Mouse (Mus musculus) intestine, postnatal 0 days (tissue): Measurements from ENCODE around the gene Hipk3. TPM values are rescaled to one million over a fixed set of nuclear protein-coding genes. Genes with fewer than 3 reads are reported as not detected.
A peak's percentile ranks its signal among the peaks of the same experiment; 100 is the strongest.

Source experiments
- ATAC-seq: fragments of 200-750 bp; cut with Nextera tagmentation; 2 replicates; pipeline ENCODE4 v1.8.0; 2017; ENCODE audit warnings: mild to moderate bottlenecking, moderate TSS enrichment, moderate library complexity
- H3K27ac ChIP-seq: fragments of 300-500 bp; sonication (generic); 2 replicates; pipeline ENCODE4 v1.5.1; 2014; ENCODE audit warnings: mild to moderate bottlenecking, low read depth, low read length, moderate library complexity
- H3K27me3 ChIP-seq: fragments of 300-500 bp; sonication (generic); replicated peaks from 2 replicates; pipeline ENCODE4 v1.6.1; 2014; ENCODE audit warnings: low read length, mixed read lengths; ENCODE audit not compliant: control insufficient read depth, insufficient read depth
- H3K36me3 ChIP-seq: fragments of 300-500 bp; sonication (generic); 2 replicates; pipeline ENCODE4 v1.6.1; 2014; ENCODE audit warnings: mild to moderate bottlenecking, moderate library complexity; ENCODE audit not compliant: control insufficient read depth, insufficient read depth
- H3K4me1 ChIP-seq: fragments of 300-500 bp; sonication (generic); replicated peaks from 2 replicates; pipeline ENCODE4 v1.6.1; 2014; ENCODE audit warnings: antibody characterized with exemption, low read length, mixed read lengths; ENCODE audit not compliant: control insufficient read depth, insufficient read depth
- H3K4me2 ChIP-seq: fragments of 300-500 bp; sonication (generic); replicated peaks from 2 replicates; pipeline ENCODE4 v1.6.1; 2014; ENCODE audit warnings: low read depth, mild to moderate bottlenecking, moderate library complexity
- H3K4me3 ChIP-seq: fragments of 300-500 bp; sonication (generic); 2 replicates; pipeline ENCODE4 v1.5.1; 2014; ENCODE audit warnings: low read depth, low read length
- H3K9ac ChIP-seq: fragments of 300-500 bp; sonication (generic); 2 replicates; pipeline ENCODE4 v1.6.1; 2014; ENCODE audit warnings: mild to moderate bottlenecking, low read depth, low read length
- H3K9me3 ChIP-seq: fragments of 300-500 bp; sonication (generic); 2 replicates; pipeline ENCODE4 v1.6.1; 2016; ENCODE audit warnings: mixed run types; ENCODE audit not compliant: control insufficient read depth
- CTCF ChIP-seq: sonication (generic); IDR thresholded peaks from 2 replicates; pipeline ENCODE4 v1.5.1; 2016; ENCODE audit warnings: low read depth, mild to moderate bottlenecking, control low read depth, antibody characterized with exemption, moderate library complexity
- WGBS: fragments of 180-500 bp; shearing (Covaris S2); extraction: QIAGEN DNeasy Blood & Tissue Kit; methylation state at CpG from one replicate; pipeline ENCODE4 v1.1.7; 2014; 5-methylcytosine and 5-hydroxymethylcytosine counted together
- polyA plus RNA-seq: library from polyadenylated mRNA; unstranded; fragments of >200 nt; fragmentation: Nextera tagmentation; extraction: Ambion mirVana; gene quantifications from 2 replicates; pipeline ENCODE4 v1.2.1, GENCODE M21; 2015

Gene Hipk3
- polyA plus RNA-seq, 1 experiment from 2014 or later: 10.1 TPM

- Histone ChIP-seq H3K27ac (no peak overlapping the region), H3K9ac (no peak overlapping the region), H3K36me3 (no peaks in the 10 kb centered on the region), H3K4me3 (no peak overlapping the region), H3K9me3 (no peaks in the 10 kb centered on the region), H3K27me3 (no peaks in the 10 kb centered on the region), H3K4me1 (no peaks in the 10 kb centered on the region), H3K4me2 (no peak overlapping the region)
- WGBS: 76% methylated on average over 8 of the region's 8 CpGs
- peak; percentile 58 for TF ChIP-seq CTCF
- ATAC-seq: no peak; the same call in 1 of the 2 replicates
Observed at GRCm38 (mm10) chr2:104511622-104512021, 17.4 kb upstream of the Hipk3 start.

- no peaks in the 10 kb centered on the region for H3K36me3 ChIP-seq
- H3K4me2 ChIP-seq: no peak overlapping the region
- no peak overlapping the region for H3K4me3 ChIP-seq
- ATAC-seq: no peak
- TF ChIP-seq CTCF: no peak
- H3K9ac ChIP-seq: no peak overlapping the region
- H3K4me1 ChIP-seq: peaks cover 3% of the 10 kb centered on the region; the same call in 1 of the 2 replicates
- H3K27me3 ChIP-seq: no peaks in the 10 kb centered on the region
- H3K9me3 ChIP-seq: no peaks in the 10 kb centered on the region
- H3K27ac ChIP-seq: no peak overlapping the region
- 70% methylated on average over 3 of the region's 3 CpGs for WGBS
Observed at GRCm38 (mm10) chr2:104502388-104502787, 8.1 kb upstream of the Hipk3 start.

- TF ChIP-seq CTCF: no peak
- no peak for ATAC-seq
- no peaks in the 10 kb centered on the region for H3K36me3 ChIP-seq
- no peaks in the 10 kb centered on the region for H3K27me3 ChIP-seq
- H3K9ac ChIP-seq: no peak overlapping the region
- WGBS: 90% methylated on average over 2 of the region's 2 CpGs
- no peaks in the 10 kb centered on the region for H3K9me3 ChIP-seq
- no peak overlapping the region for H3K4me3 ChIP-seq
- H3K4me1 ChIP-seq: peaks cover 3% of the 10 kb centered on the region; the same call in 1 of the 2 replicates
- H3K27ac ChIP-seq: no peak overlapping the region
- no peak overlapping the region for H3K4me2 ChIP-seq
Observed at GRCm38 (mm10) chr2:104501091-104501490, 6.8 kb upstream of the Hipk3 start.

GRCm38 (mm10) chr2:104497771-104498170 lies 3.5 kb upstream of the Hipk3 start:
- H3K4me2 ChIP-seq: peak overlapping the region; percentile 35; the same call in 1 of the 2 replicates
- H3K4me1 ChIP-seq: peaks cover 3% of the 10 kb centered on the region; the same call in 1 of the 2 replicates
- peak overlapping the region; percentile 36; the same call in 1 of the 2 replicates for H3K27ac ChIP-seq
- H3K27me3 ChIP-seq: no peaks in the 10 kb centered on the region
- ATAC-seq: no peak
- H3K36me3 ChIP-seq: no peaks in the 10 kb centered on the region
- no peak for TF ChIP-seq CTCF
- no peak overlapping the region for H3K4me3 ChIP-seq
- H3K9me3 ChIP-seq: no peaks in the 10 kb centered on the region
- H3K9ac ChIP-seq: no peak overlapping the region
- WGBS: 25% methylated on average over 4 of the region's 4 CpGs

- WGBS: 84% methylated on average over 2 of the region's 2 CpGs
- H3K4me3 ChIP-seq: no peak overlapping the region
- H3K9ac ChIP-seq: no peak overlapping the region
- no peak overlapping the region for H3K27ac ChIP-seq
- peaks cover 3% of the 10 kb centered on the region; the same call in 1 of the 2 replicates for H3K4me1 ChIP-seq
- no peak overlapping the region for H3K4me2 ChIP-seq
- no peaks in the 10 kb centered on the region for H3K27me3 ChIP-seq
- no peaks in the 10 kb centered on the region for H3K9me3 ChIP-seq
- TF ChIP-seq CTCF: no peak
- H3K36me3 ChIP-seq: no peaks in the 10 kb centered on the region
- ATAC-seq: no peak
Observed at GRCm38 (mm10) chr2:104497231-104497630, 3.0 kb upstream of the Hipk3 start.

- Histone ChIP-seq H3K4me1 (peaks cover 3% of the 10 kb centered on the region; the same call in 1 of the 2 replicates), H3K9me3 (no peaks in the 10 kb centered on the region), H3K4me3 (no peak overlapping the region), H3K4me2 (no peak overlapping the region), H3K9ac (no peak overlapping the region), H3K27me3 (no peaks in the 10 kb centered on the region), H3K36me3 (no peaks in the 10 kb centered on the region), H3K27ac (no peak overlapping the region)
- ATAC-seq: no peak
- TF ChIP-seq CTCF: no peak
- WGBS: 65% methylated on average over 5 of the region's 5 CpGs
Observed at GRCm38 (mm10) chr2:104496206-104496605, 2.0 kb upstream of the Hipk3 start.

- Histone ChIP-seq H3K9ac (peak overlapping the region; percentile 99), H3K27ac (peak overlapping the region; percentile 100), H3K4me2 (peak overlapping the region; percentile 77), H3K4me3 (peak overlapping the region; percentile 94), H3K9me3 (no peaks in the 10 kb centered on the region), H3K4me1 (peaks cover 3% of the 10 kb centered on the region; the same call in 1 of the 2 replicates), H3K36me3 (no peaks in the 10 kb centered on the region), H3K27me3 (no peaks in the 10 kb centered on the region)
- TF ChIP-seq CTCF: no peak
- WGBS: 22% methylated on average over 9 of the region's 9 CpGs
- ATAC-seq: no peak
Observed at GRCm38 (mm10) chr2:104494801-104495185, 547 bp upstream of the Hipk3 start.
